Mouse (Mus musculus): ENCODE measurements around the gene Gm37240.

Gene Gm37240

DNA sequence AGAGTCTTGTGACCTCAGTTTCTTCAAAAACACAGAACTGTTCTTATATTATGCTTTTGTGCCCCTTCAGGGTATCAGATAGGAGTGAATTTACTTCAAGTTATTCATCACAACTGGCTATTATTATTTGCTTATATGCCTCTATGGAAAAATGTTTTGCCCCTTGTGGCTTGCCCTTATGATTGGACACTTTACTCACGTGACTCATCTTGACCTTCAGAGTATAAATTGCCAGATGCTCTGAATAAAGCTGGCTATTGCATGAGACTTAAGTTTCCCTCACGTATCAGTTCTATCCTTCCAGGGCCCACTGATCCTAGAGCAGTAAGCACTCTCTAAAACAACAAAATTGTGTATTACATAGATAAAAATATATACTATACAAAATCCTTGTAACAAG is 1385.2 kb downstream of the Gm37240 start:
- intact Hi-C loops (cut with DNase I), result no loop called here

DNA sequence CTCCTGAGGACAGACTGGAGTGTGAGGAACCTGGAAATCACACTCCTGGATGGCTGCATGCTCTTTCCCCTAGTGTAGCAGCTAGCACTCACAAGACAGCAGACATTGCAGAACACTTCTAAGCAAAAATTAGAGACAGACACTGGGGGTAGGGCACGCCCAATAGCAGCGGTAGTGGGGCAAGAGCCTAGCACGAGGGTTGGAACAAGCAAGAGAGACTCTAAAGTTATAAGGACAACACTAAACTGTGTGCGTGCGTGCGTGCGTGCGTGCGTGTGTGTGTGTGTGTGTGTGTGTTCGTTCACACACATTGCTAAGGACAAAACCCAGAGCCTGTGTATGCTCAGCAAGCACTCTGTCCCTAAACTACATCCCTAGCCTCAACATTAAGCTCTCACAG is 1386.8 kb downstream of the Gm37240 start:
- intact Hi-C loops (cut with DNase I), result no loop called here

DNA sequence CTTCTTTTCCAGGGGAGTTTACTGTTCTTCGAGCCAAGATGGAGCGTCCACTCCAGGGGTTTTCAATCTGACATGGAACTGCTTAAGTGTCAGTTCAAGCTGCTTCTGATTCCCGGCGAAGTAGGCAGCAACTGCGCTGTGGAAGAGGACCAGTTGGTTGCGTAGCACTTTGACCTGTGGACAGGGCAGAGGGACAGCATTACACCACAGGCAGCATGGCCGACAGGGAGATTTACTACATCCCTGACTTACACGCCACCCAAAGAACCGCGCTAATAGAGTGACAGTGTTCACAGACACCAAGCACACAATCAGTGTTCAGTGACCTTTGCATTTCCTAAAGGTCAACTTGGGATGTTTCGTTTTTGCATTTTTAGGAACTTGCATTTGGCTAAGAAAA is 1389.6 kb downstream of the Gm37240 start:
- intact Hi-C loops (cut with DNase I), result no loop called here

GRCm38 (mm10) chr3:84492657-84493056 is 1394.7 kb downstream of the Gm37240 start:
- intact Hi-C loops (cut with DNase I), result no loop called here

DNA sequence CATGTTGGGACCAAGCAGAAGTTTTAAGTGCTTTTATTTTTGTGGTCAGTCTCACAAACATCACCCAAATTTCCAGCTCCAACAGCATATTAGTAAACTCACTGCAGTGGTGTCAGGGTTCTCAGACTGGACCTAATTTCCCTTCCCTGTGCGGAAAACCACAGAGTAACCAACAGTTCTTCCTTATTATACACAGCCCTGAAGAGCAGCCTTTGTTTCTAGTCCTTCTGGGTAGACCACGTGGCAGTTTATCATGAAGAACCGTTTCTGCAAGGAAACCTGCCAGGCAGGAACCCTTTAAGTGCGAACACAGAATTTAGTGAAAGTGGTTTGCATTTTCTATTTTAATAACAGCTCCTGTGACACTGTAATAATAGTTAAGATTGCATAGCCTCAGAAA is 1395.2 kb downstream of the Gm37240 start:
- intact Hi-C loops (cut with DNase I), result no loop called here

GRCm38 (mm10) chr3:84488716-84489115 is 1398.6 kb downstream of the Gm37240 start:
- intact Hi-C loops (cut with DNase I), result no loop called here

GRCm38 (mm10) chr3:84484891-84485290 is 1402.4 kb downstream of the Gm37240 start:
- intact Hi-C loops (cut with DNase I), result loop anchor here (5.0 kb wide), 1 partner anchor 138 kb away; no protein-coding TSS in a partner anchor

DNA sequence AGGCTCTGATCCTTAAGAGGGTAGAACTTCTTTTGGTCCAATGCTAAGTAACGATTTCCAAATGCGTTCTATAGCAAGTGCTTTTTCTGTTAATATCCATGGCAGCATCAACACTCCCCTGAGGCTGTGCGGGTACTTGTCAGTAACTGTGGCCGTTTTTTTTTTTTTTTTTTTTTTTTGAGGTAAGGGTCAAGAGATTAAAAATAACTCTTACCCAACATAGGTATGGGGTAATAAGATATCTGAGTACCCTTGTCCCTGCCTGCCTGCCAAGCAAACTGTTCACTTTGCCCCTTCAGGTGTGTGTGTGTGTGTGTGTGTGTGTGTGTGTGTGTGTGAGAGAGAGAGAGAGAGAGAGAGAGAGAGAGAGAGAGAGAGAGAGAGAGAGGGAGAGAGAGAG is 1403.0 kb downstream of the Gm37240 start:
- intact Hi-C loops (cut with DNase I), result loop anchor here (5.0 kb wide), 1 partner anchor 137 kb away; no protein-coding TSS in a partner anchor

GRCm38 (mm10) chr3:84482121-84482520 is 1405.2 kb downstream of the Gm37240 start:
- intact Hi-C loops (cut with DNase I), result loop anchor here (5.0 kb wide), 1 partner anchor 135 kb away; no protein-coding TSS in a partner anchor

- intact Hi-C loops (cut with DNase I), result loop anchor here (5.0 kb wide), 1 partner anchor 134 kb away; no protein-coding TSS in a partner anchor
These were observed 1406.2 kb downstream of the Gm37240 start for GRCm38 (mm10) chr3:84481104-84481503.

- intact Hi-C loops (cut with DNase I), result loop anchor here (5.0 kb wide), 1 partner anchor 133 kb away; no protein-coding TSS in a partner anchor
These were observed 1407.1 kb downstream of the Gm37240 start, which contains the start of gene Fhdc1 for GRCm38 (mm10) chr3:84480006-84480897. Gene Fhdc1, minus strand, starts transcription at chr3:84480429.

DNA sequence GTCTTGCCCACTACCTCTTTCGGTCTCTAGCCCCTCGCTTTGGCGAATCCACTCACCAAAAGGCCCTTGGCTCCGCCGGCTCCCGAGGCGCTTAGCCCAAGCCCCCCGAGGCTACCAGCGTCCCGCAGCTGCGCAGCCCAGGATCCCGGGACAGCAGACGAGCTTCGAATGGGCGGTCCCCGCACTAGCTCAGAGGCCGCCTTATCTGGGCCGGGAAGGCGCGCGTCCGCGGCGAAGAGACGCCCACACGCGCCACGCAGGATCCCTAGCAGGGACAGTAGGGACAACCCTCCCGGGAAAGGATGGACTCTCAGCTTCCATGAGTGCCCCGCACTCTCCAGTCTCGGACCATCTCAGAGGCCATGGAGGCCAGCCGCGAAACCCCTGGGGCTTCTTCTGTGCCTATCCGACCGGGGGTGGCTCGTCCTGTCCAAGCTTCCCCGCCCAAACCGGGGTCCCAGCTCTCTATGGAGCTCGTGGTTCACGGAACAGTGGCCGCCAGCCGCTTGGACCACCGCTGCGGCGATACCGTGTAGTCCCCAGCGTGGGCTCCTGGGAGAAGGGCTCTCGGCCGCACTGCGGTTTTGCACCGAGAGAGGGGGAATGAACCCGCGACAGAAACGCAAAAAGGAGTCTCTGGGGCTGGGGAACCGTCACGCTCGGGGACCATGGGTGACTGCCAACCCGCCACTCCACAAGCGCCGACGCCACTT is 1407.9 kb downstream of the Gm37240 start:
- intact Hi-C loops (cut with DNase I), result loop anchor here (2.0 to 5.0 kb wide), 2 partner anchors 23 to 132 kb away; no protein-coding TSS in a partner anchor

GRCm38 (mm10) chr3:84478896-84479292 is 1408.4 kb downstream of the Gm37240 start:
- intact Hi-C loops (cut with DNase I), result loop anchor here (2.0 kb wide), 1 partner anchor 22 kb away; no protein-coding TSS in a partner anchor

GRCm38 (mm10) chr3:84478195-84478594 is 1409.1 kb downstream of the Gm37240 start:
- intact Hi-C loops (cut with DNase I), result loop anchor here (2.0 kb wide), 1 partner anchor 21 kb away; no protein-coding TSS in a partner anchor

DNA sequence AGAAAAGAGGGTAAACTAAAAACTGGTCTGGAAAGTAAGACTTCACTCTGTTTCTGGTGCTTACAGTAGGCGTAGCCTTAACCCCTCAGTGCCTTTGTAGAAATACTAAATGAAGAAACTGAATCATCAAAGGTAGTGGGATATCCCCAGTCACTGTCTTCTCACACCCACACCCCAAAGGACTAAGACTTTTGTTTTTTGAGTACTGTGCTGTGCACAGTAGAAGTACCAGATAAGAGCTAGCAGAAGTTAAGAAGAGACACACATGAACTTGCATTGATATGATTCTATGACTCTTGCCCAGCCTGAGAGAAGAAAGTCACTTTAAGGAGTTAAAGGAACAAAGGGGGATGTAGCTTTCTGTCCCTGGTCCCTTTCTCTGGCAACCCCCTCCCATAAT is 1409.8 kb downstream of the Gm37240 start:
- intact Hi-C loops (cut with DNase I), result no loop called here

GRCm38 (mm10) chr3:84474981-84475775 is 1412.1 kb downstream of the Gm37240 start:
- intact Hi-C loops (cut with DNase I), result no loop called here

- intact Hi-C loops (cut with DNase I), result no loop called here
These were observed 1412.9 kb downstream of the Gm37240 start for GRCm38 (mm10) chr3:84474398-84474797.

DNA sequence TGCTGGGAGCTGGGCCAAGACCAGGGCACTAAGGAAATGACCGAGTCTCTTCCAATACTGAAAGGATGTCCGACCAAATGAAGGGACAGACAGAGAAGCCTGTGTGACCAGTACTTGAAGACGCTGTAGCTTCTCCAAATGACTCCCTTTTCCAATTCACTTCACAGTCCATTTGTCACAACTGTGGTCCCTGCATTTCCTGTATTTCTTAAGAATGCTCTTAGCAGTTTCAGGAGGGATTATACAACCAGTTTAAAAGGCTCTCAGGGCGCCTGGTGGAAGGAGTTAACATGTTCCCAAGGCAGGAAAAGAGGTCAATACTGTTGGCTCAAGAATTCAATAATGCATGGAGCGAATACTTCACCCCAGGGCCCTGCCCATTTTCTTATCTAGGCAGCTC is 1414.4 kb downstream of the Gm37240 start:
- intact Hi-C loops (cut with DNase I), result no loop called here

DNA sequence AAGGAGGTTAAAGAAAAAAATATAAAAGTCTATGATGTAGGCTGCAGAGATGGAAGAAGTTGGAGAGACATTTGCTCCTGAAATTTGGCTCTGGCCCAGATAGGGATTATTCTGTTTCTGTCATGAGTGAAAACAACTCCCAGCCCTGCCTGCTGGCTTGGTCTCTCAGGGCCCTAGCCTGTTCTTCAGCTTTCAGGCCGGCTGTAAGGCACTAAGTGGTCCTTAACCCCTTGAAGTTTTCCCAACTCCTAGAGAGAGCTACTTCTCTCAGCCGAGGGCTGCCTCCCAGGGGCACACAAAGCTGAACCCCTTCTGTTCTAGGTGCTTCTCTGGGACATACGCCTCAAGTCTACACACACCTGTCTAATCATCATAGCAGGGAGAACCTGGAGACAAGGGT is 1414.8 kb downstream of the Gm37240 start:
- intact Hi-C loops (cut with DNase I), result no loop called here

- intact Hi-C loops (cut with DNase I), result no loop called here
These were observed 1416.2 kb downstream of the Gm37240 start for GRCm38 (mm10) chr3:84471146-84471545.

GRCm38 (mm10) chr3:84468111-84468453 is 1419.2 kb downstream of the Gm37240 start:
- intact Hi-C loops (cut with DNase I), result no loop called here
